Mouse (Mus musculus): ENCODE results near the gene Rnf167.

DNA sequence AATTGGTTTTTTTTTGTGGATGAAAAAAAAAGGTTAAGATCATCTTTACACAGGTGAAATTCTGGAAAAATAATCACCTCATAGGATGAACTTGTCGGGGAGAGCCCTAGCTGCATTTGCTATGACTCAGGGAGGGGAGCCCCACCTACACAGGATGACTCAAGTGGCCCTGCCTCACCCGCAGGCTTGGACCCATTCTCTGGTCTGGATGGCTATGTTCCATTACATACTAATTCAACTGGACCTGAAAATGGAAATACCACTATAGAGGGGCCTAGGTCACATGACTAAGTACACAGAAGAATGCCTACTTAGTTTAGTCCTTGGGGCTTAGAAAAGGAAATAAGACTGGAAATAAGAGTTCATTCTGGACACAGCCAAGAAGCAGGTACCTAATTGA is 4.4 kb downstream of the Rnf167 start:
- no peak for TF ChIP-seq POLR2A (IDR thresholded peaks at IDR 0.05; ENCODE audit: low read depth, low read length)
- no peak for TF ChIP-seq CTCF (conservative IDR thresholded peaks at IDR 0.05; ENCODE audit: insufficient read depth, insufficient read length, low read depth, low read length)

Data from kidney, adult 2 months (tissue).